Mouse (Mus musculus): Measurements from ENCODE around the gene Trp53.
"Not testable (repeated sequence)": the region's sequence is repeated elsewhere in the genome, so short reads cannot be mapped to it uniquely, and the experiment has no call there.

The Trp53 gene

GRCm38 (mm10) chr11:69580091-69580514, at the start of gene Trp53, which contains the start of gene Wrap53:
TSS of gene Trp53 (plus strand) at chr11:69580359.
TSS of gene Wrap53 (minus strand) at chr11:69580255.
- DNase-seq (ENCODE audit: low read depth, low spot score): peak; percentile 97

GRCm38 (mm10) chr11:69530755-69531154, 49.4 kb upstream of the Trp53 start:
- DNase-seq (ENCODE audit: low read depth, low spot score): peak; percentile 80

- peak; percentile 28 for DNase-seq (ENCODE audit: low read depth, low spot score)
These were observed 47.5 kb upstream of the Trp53 start for GRCm38 (mm10) chr11:69532480-69533150.

- DNase-seq (ENCODE audit: low read depth, low spot score): no peak
These were observed 45.2 kb upstream of the Trp53 start for GRCm38 (mm10) chr11:69534990-69535389.

GRCm38 (mm10) chr11:69540700-69541099, 39.5 kb upstream of the Trp53 start:
- no peak for DNase-seq (ENCODE audit: low read depth, low spot score)

GRCm38 (mm10) chr11:69541741-69542140, 38.4 kb upstream of the Trp53 start:
- not testable (repeated sequence) for DNase-seq (ENCODE audit: low read depth, low spot score)

- no peak for DNase-seq (ENCODE audit: low read depth, low spot score)
These were observed 36.6 kb upstream of the Trp53 start for GRCm38 (mm10) chr11:69543598-69543997.

GRCm38 (mm10) chr11:69545957-69546356, 34.2 kb upstream of the Trp53 start:
- DNase-seq (ENCODE audit: low read depth, low spot score): peak; percentile 43

GRCm38 (mm10) chr11:69546423-69547053, 33.6 kb upstream of the Trp53 start:
- peak; percentile 87 for DNase-seq (ENCODE audit: low read depth, low spot score)

- no peak for DNase-seq (ENCODE audit: low read depth, low spot score)
These were observed 33.1 kb upstream of the Trp53 start for GRCm38 (mm10) chr11:69547071-69547470.

GRCm38 (mm10) chr11:69549060-69549656, 31.0 kb upstream of the Trp53 start, which contains the start of gene Dnah2:
TSS of gene Dnah2 (minus strand) at chr11:69549110.
- DNase-seq (ENCODE audit: low read depth, low spot score): no peak

GRCm38 (mm10) chr11:69551310-69551709, 28.8 kb upstream of the Trp53 start:
- DNase-seq (ENCODE audit: low read depth, low spot score): peak; percentile 58

- DNase-seq (ENCODE audit: low read depth, low spot score): no peak
These were observed 27.4 kb upstream of the Trp53 start for GRCm38 (mm10) chr11:69552622-69553340.

GRCm38 (mm10) chr11:69553341-69553721, 26.8 kb upstream of the Trp53 start:
- no peak for DNase-seq (ENCODE audit: low read depth, low spot score)

GRCm38 (mm10) chr11:69554539-69555140, 25.5 kb upstream of the Trp53 start:
- DNase-seq (ENCODE audit: low read depth, low spot score): no peak

- DNase-seq (ENCODE audit: low read depth, low spot score): peak; percentile 84
These were observed 22.7 kb upstream of the Trp53 start for GRCm38 (mm10) chr11:69557381-69557958.

GRCm38 (mm10) chr11:69558756-69559155, 21.4 kb upstream of the Trp53 start:
- no peak for DNase-seq (ENCODE audit: low read depth, low spot score)

GRCm38 (mm10) chr11:69559183-69559582, 21.0 kb upstream of the Trp53 start:
- no peak for DNase-seq (ENCODE audit: low read depth, low spot score)

GRCm38 (mm10) chr11:69559851-69560765, 20.1 kb upstream of the Trp53 start, which contains the start of gene Efnb3:
TSS of gene Efnb3 (minus strand) at chr11:69560205.
- peak; percentile 67 for DNase-seq (ENCODE audit: low read depth, low spot score)

Data from ZHBTc4 (cell line).